Mouse (Mus musculus): ENCODE results near the gene Ankzf1.
"Not testable (repeated sequence)": the region's sequence is repeated elsewhere in the genome, so short reads cannot be mapped to it uniquely, and the experiment has no call there.

Gene Ankzf1

GRCm38 (mm10) chr1:75227653-75228052 is 35.7 kb downstream of the Ankzf1 start:
- no peak for DNase-seq

DNA sequence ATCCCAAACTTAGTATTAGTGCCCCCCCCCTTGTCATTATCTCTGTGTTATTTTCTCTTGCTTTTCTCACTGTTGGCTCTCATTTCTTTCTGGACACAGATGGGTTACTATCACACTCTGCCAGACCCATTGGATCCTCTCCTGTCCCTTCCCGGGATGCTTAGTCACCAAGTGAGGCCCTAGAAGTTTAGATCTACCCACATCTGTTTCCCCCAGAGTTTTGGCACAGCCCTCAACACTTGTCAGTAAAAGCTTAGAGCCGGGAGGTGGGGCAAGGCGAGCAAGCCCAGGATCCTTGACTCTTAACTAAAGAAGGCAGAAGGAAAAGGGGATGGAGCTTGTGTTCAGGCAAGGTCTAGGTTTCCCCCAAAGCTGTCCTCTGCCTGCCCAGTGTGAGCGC is 37.2 kb downstream of the Ankzf1 start:
- no peak for DNase-seq

DNA sequence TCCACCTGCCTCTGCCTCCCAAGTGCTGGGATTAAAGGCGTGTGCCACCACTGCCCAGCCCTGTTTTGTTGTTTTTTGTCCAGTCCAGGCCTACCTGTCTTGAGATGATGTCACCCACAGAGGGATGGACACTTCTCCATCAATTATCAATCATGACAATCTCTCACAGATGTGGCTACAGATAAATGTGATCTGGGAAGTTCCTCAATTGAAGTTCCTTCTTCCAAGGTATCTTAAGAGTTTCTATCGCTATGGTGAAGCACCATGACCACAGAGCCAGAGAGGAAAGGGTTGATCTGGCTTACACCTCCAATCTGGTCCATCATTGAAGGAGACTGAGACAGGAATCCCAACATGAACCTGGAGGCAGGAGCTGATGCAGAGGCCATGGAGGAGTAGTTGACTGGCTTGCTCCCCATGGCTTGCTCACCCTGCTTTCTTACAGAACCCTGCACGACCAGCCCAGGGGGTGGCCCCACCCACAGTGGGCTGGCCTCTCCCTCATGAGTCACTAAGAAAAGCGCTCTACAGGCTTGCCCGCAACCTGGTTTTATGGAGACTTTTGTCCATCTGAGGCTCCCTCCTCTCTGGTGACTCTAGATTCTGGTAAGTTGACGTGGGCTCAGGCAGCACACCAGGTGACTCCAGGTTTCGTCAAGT is 38.5 kb downstream of the Ankzf1 start:
- DNase-seq = no peak

DNA sequence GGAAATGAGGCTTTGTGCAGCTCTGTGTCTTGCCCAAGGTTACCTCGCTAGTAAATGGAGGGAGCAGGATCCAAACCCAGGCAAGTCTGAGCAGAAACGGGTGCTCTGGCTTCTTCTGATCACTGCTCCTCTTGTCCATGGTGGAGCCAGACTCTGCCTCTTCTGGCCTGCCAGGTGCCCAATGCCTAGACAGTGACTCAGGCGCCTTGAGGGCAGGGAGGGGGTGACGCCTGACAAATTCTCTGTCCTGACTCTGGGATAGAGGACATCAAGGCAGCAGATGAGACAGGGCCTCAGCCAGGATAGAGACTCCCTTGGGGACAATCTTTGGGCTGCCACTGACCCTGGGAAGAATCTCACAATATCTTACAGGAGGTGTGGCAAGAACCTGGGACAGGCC is 39.3 kb downstream of the Ankzf1 start:
- DNase-seq = no peak

GRCm38 (mm10) chr1:75231664-75232152 is 39.8 kb downstream of the Ankzf1 start, which contains the start of gene A630095N17Rik:
Gene A630095N17Rik (minus strand): TSS chr1:75232102.
- DNase-seq = no peak

- DNase-seq = not testable (repeated sequence)
Observed at GRCm38 (mm10) chr1:75232489-75232888, 40.5 kb downstream of the Ankzf1 start.

- DNase-seq = peak; percentile 77
Observed at GRCm38 (mm10) chr1:75234606-75235005, 42.7 kb downstream of the Ankzf1 start.

GRCm38 (mm10) chr1:75236117-75237050 is 44.4 kb downstream of the Ankzf1 start, which contains the start of gene Dnajb2:
Gene Dnajb2 (plus strand): TSS chr1:75236406.
- peak; percentile 87 for DNase-seq

DNA sequence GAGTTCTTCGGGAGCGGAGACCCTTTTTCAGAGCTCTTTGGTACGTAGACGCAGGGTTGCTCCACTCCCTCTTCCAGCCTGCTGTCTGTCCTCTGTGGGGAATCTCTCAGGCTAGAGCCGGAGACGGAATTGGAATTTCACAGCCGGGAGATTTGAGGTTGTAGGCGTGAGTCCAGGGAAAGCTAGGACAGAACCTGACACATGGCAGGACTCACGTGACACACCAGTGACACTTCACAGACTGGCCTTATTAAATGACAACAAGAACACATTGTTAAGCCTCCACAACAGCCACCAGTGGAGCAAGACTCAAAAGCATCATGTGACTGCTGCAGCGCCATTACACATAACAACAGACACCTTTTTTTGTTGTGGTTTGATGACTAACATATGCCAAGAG is 47.6 kb downstream of the Ankzf1 start:
- no peak for DNase-seq

GRCm38 (mm10) chr1:75243411-75243810 is 51.5 kb downstream of the Ankzf1 start:
- DNase-seq = no peak

GRCm38 (mm10) chr1:75244175-75244826 is 52.4 kb downstream of the Ankzf1 start:
- DNase-seq = no peak

- DNase-seq = no peak
Observed at GRCm38 (mm10) chr1:75244836-75245235, 52.9 kb downstream of the Ankzf1 start.

- DNase-seq = no peak
Observed at GRCm38 (mm10) chr1:75247071-75247930, 55.4 kb downstream of the Ankzf1 start.

GRCm38 (mm10) chr1:75248041-75248772 is 56.3 kb downstream of the Ankzf1 start:
- DNase-seq = no peak

All from cerebellum, adult 11 months (tissue).